Mouse (Mus musculus) spleen, adult 12 weeks (tissue): Measurements from ENCODE around the gene Smg1.

Experiments used
- DNase-seq: peaks from one replicate; pipeline ENCODE4 v3.0.0; 2022; ENCODE audit warnings: low spot score

Smg1 gene

GRCm38 (mm10) chr7:118103462-118104379, 139.7 kb downstream of the Smg1 start:
- DNase-seq = no peak

DNA sequence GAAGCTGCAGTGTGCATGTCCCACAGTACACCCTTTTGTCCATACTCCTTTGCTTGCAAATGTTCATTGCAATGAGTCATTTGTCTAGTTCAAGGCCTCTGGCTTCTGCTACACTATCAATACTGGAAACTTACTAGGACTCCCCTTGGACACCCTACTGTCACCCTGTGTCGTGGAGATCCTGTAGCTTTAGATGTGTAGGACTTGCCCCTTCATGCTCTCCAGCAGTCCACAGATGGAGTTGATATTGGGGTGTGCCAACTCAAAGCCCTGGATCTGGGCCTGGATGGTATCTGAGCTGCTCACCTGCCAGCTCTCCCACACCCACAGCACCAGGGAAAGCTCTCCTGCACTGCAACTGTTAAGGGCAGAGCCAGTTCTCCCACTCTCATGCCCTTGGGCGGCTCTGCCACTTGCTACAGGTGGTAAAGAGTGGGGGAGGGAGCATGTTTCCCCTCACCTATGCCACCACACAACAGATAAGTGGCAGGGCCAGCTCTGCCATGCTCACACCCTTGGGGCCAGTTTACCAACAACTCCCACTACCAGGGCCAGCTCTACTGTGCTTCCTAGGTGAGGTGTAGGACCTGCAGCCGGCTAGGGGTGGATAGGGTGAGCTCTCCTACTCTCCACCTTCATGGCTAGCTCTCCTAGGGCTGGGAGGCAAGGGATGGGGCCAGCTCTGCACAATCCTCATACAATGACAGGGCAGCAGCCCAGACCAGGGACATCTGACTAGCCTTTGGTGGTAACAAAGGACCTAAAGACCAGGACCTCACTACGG, 140.6 kb downstream of the Smg1 start:
- no peak for DNase-seq

- no peak for DNase-seq
These were observed 141.2 kb downstream of the Smg1 start for GRCm38 (mm10) chr7:118102231-118102630.

DNA sequence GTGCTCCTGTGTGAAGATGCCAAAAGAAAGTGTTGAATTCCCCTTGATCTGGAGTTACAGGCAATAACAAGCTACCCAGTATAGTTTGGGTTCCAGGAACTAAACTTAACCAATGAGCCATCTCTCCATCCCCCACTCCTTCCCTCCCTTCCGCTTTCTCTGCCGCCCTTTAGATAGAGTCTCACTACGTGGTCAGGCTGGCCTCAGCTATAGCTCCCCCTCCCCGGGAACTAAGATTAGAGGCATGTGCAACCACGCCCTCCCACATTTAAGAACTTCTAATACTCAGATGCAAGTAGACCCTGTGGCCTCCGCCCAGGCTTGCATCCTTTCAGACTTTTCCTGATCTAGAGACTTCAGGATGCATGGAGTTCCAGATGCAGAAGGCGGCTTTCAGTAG, 145.9 kb downstream of the Smg1 start:
- no peak for DNase-seq
